Mouse (Mus musculus): ENCODE data around the gene Alms1. TPM values are rescaled to one million over a fixed set of nuclear protein-coding genes. Genes with fewer than 3 reads are reported as not detected.
"Not testable (repeated sequence)": the region's sequence is repeated elsewhere in the genome, so short reads cannot be mapped to it uniquely, and the experiment has no call there.

Gene Alms1
- polyA plus RNA-seq, 1 experiment from 2014 or later, result 8.4 TPM

DNA sequence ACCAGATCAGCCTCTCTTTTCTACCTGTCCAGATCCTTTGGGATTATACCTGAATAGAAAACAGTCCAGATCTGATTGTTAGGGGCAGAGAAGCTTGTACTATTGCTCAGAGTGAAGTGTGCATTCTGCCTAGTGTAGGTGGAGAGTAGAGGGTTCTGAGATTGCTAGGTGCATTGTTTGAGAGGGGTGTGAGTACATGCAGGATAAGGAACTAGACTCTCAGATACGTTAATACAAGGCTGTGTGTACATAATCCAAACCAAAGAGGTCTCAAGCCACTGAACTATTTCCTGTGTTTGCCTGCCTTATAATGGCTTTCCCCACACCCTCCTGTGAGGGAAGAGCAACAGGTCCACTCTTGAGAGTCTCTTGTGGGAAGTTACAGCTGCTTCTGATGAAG, 12.0 kb downstream of the Alms1 start:
- no peak overlapping the region for H3K27ac ChIP-seq
- H3K36me3 ChIP-seq, result no peaks in the 10 kb centered on the region
- H3K9ac ChIP-seq, result no peak overlapping the region
- H3K4me1 ChIP-seq, result no peaks in the 10 kb centered on the region
- H3K4me2 ChIP-seq (replicated peaks), result no peak overlapping the region
- no peaks in the 10 kb centered on the region for H3K27me3 ChIP-seq
- no peak overlapping the region for H3K4me3 ChIP-seq
- WGBS, result 82% methylated on average over 1 of the region's 1 CpGs
- no peak for ATAC-seq (ENCODE audit: low FRiP score)
- H3K9me3 ChIP-seq (replicated peaks), result no peaks in the 10 kb centered on the region

- ATAC-seq (ENCODE audit: low FRiP score), result no peak
- H3K4me2 ChIP-seq (replicated peaks), result no peak overlapping the region
- 100% methylated on average over 1 of the region's 1 CpGs for WGBS
- no peak overlapping the region for H3K4me3 ChIP-seq
- no peaks in the 10 kb centered on the region for H3K4me1 ChIP-seq
- no peaks in the 10 kb centered on the region for H3K9me3 ChIP-seq (replicated peaks)
- H3K36me3 ChIP-seq, result peaks cover 45% of the 10 kb centered on the region
- H3K9ac ChIP-seq, result no peak overlapping the region
- no peak overlapping the region for H3K27ac ChIP-seq
- no peaks in the 10 kb centered on the region for H3K27me3 ChIP-seq
Observed at GRCm38 (mm10) chr6:85610511-85610910, 23.2 kb downstream of the Alms1 start.

GRCm38 (mm10) chr6:85620826-85621225, 33.5 kb downstream of the Alms1 start:
- no peaks in the 10 kb centered on the region for H3K9me3 ChIP-seq (replicated peaks)
- no peak overlapping the region for H3K9ac ChIP-seq
- no peak overlapping the region for H3K4me2 ChIP-seq (replicated peaks)
- H3K4me3 ChIP-seq, result no peak overlapping the region
- peaks cover 61% of the 10 kb centered on the region for H3K36me3 ChIP-seq
- no peak for ATAC-seq (ENCODE audit: low FRiP score)
- no peaks in the 10 kb centered on the region for H3K27me3 ChIP-seq
- WGBS, result 96% methylated on average over 4 of the region's 4 CpGs
- H3K27ac ChIP-seq, result no peak overlapping the region
- no peaks in the 10 kb centered on the region for H3K4me1 ChIP-seq

- 92% methylated on average over 5 of the region's 5 CpGs for WGBS
- H3K4me2 ChIP-seq (replicated peaks), result no peak overlapping the region
- no peak overlapping the region for H3K27ac ChIP-seq
- peaks cover 58% of the 10 kb centered on the region for H3K36me3 ChIP-seq
- no peaks in the 10 kb centered on the region for H3K4me1 ChIP-seq
- H3K9me3 ChIP-seq (replicated peaks), result no peaks in the 10 kb centered on the region
- H3K27me3 ChIP-seq, result no peaks in the 10 kb centered on the region
- ATAC-seq (ENCODE audit: low FRiP score), result no peak
- H3K9ac ChIP-seq, result no peak overlapping the region
- no peak overlapping the region for H3K4me3 ChIP-seq
Observed at GRCm38 (mm10) chr6:85621600-85621999, 34.3 kb downstream of the Alms1 start.

DNA sequence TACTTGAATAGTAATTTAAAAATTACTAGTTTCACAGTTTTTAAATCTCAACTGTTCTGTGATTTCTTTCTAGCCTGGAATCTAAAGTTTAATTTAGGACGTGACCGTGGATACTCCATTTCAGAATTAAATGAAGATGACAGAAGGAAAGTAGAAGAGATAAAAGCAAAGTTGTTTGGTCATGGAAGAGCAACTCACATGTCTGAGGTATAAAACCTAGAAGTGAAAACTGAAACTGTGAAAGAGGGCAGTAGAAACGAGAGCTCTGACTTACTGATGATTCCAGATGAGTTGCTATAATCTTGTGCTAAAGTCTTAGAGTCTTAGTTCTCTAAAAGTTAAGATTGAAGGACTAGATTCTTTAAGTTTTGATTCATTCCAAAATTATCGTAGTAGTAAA, 37.2 kb downstream of the Alms1 start:
- Histone ChIP-seq H3K9ac (no peak overlapping the region), H3K9me3 (replicated peaks) (no peaks in the 10 kb centered on the region), H3K4me1 (no peaks in the 10 kb centered on the region), H3K36me3 (peaks cover 68% of the 10 kb centered on the region), H3K27me3 (no peaks in the 10 kb centered on the region), H3K4me3 (no peak overlapping the region), H3K27ac (no peak overlapping the region), H3K4me2 (replicated peaks) (no peak overlapping the region)
- no peak for ATAC-seq (ENCODE audit: low FRiP score)
- WGBS, result 95% methylated on average over 4 of the region's 4 CpGs

- no peaks in the 10 kb centered on the region for H3K27me3 ChIP-seq
- no peak overlapping the region for H3K4me3 ChIP-seq
- 49% methylated on average over 8 of the region's 8 CpGs for WGBS
- H3K4me1 ChIP-seq, result no peaks in the 10 kb centered on the region
- H3K27ac ChIP-seq, result no peak overlapping the region
- H3K36me3 ChIP-seq, result peaks cover 30% of the 10 kb centered on the region
- H3K9me3 ChIP-seq (replicated peaks), result no peaks in the 10 kb centered on the region
- ATAC-seq (ENCODE audit: low FRiP score), result no peak
- H3K4me2 ChIP-seq (replicated peaks), result no peak overlapping the region
- H3K9ac ChIP-seq, result no peak overlapping the region
Observed at GRCm38 (mm10) chr6:85633165-85633564, 45.8 kb downstream of the Alms1 start.

DNA sequence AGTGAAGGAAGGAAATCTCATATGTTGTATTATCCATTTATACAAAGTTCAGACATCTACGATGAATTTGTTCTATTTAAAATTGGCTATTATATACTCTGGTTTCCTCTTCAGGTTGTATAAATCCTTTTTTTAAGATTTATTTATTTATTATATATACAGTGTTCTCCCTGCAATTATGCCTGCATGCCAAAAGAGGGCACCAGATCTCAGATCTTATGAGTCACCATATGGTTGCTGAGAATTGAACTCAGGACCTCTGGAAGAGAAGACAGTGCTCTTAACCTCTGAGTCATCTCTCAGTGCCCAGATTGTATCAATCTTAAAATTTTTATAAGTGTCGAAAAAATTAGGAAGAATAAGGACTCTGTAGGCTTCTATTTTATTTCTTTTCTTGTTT, 65.9 kb downstream of the Alms1 start:
- Histone ChIP-seq H3K4me1 (no peaks in the 10 kb centered on the region), H3K27me3 (no peaks in the 10 kb centered on the region), H3K9ac (no peak overlapping the region), H3K36me3 (peaks cover 18% of the 10 kb centered on the region), H3K4me3 (no peak overlapping the region), H3K4me2 (replicated peaks) (no peak overlapping the region), H3K27ac (no peak overlapping the region), H3K9me3 (replicated peaks) (no peaks in the 10 kb centered on the region)
- ATAC-seq (ENCODE audit: low FRiP score), result no peak
- 95% methylated on average over 2 of the region's 2 CpGs for WGBS

- 92% methylated on average over 2 of the region's 4 CpGs for WGBS
- H3K9ac ChIP-seq; H3K4me2 ChIP-seq (replicated peaks); ATAC-seq (ENCODE audit: low FRiP score); H3K36me3 ChIP-seq; H3K4me3 ChIP-seq; H3K9me3 ChIP-seq (replicated peaks); H3K4me1 ChIP-seq; H3K27me3 ChIP-seq; H3K27ac ChIP-seq: not testable (repeated sequence)
Observed at GRCm38 (mm10) chr6:85701943-85702342, 114.6 kb downstream of the Alms1 start.

- ATAC-seq (ENCODE audit: low FRiP score), result not testable (repeated sequence)
- WGBS, result 94% methylated on average over 5 of the region's 5 CpGs
Observed at GRCm38 (mm10) chr6:85709206-85709605, 121.9 kb downstream of the Alms1 start.

DNA sequence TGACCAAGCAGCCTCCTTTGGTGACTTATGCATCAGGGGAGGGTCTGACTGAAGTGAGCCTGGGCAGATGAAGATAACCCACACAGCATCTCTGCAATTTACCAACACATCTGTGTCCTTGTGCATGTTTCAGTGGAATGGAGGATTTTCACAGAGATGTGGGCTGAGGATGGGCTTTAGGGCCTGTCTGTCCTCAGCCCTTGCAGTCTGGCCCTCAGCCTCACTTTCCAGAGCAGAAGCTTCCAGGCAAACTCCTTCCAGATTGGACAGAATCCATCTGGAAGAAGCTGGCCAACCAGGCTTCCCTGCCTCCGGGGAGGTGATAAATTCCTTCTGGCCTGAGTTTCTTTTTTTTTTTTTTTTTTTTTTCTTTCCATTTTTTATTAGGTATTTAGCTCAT, 122.3 kb downstream of the Alms1 start:
- WGBS, result 100% methylated on average over 1 of the region's 1 CpGs
- H3K9ac ChIP-seq; H3K9me3 ChIP-seq (replicated peaks); H3K4me3 ChIP-seq; H3K27me3 ChIP-seq; H3K4me2 ChIP-seq (replicated peaks); H3K36me3 ChIP-seq; H3K27ac ChIP-seq; ATAC-seq (ENCODE audit: low FRiP score); H3K4me1 ChIP-seq: not testable (repeated sequence)

More at GRCm38 (mm10) chr6:85709206-85709605, 121.9 kb downstream of the Alms1 start:
- not testable (repeated sequence) for H3K36me3 ChIP-seq; H3K4me1 ChIP-seq; H3K9ac ChIP-seq; H3K4me3 ChIP-seq; H3K27me3 ChIP-seq; H3K27ac ChIP-seq; H3K9me3 ChIP-seq (replicated peaks); H3K4me2 ChIP-seq (replicated peaks)

- H3K27me3 ChIP-seq; H3K9me3 ChIP-seq (replicated peaks); H3K4me2 ChIP-seq (replicated peaks); H3K4me3 ChIP-seq; ATAC-seq (ENCODE audit: low FRiP score); H3K4me1 ChIP-seq; H3K27ac ChIP-seq; H3K9ac ChIP-seq; H3K36me3 ChIP-seq: not testable (repeated sequence)
- 82% methylated on average over 10 of the region's 10 CpGs for WGBS
Observed at GRCm38 (mm10) chr6:85713105-85713504, 125.8 kb downstream of the Alms1 start, which contains the start of gene Nat8f7. TSS of gene Nat8f7 (minus strand) at chr6:85713205.
